Mouse (Mus musculus) midbrain, embryonic 12.5 days (tissue): ENCODE data around the gene Lep. TPM values are rescaled to one million over a fixed set of nuclear protein-coding genes. Genes with fewer than 3 reads are reported as not detected.

Experiments
- ATAC-seq: fragments of 200-750 bp; cut with Nextera tagmentation; 2 replicates; pipeline ENCODE4 v1.8.0; 2017; ENCODE audit warnings: low read depth, moderate TSS enrichment, moderate library complexity; ENCODE audit not compliant: low FRiP score
- H3K27ac ChIP-seq: fragments of 300-500 bp; sonication (generic); replicated peaks from 2 replicates; pipeline ENCODE4 v1.5.1; 2016; ENCODE audit warnings: mild to moderate bottlenecking
- H3K27me3 ChIP-seq: fragments of 300-500 bp; sonication (generic); 2 replicates; pipeline ENCODE4 v1.6.1; 2016; ENCODE audit warnings: mild to moderate bottlenecking
- H3K36me3 ChIP-seq: fragments of 300-500 bp; sonication (generic); 2 replicates; pipeline ENCODE4 v1.6.1; 2016
- H3K4me1 ChIP-seq: fragments of 300-500 bp; sonication (generic); 2 replicates; pipeline ENCODE4 v1.6.1; 2016
- H3K4me2 ChIP-seq: fragments of 300-500 bp; sonication (generic); replicated peaks from 2 replicates; pipeline ENCODE4 v1.6.1; 2016; ENCODE audit warnings: mild to moderate bottlenecking, moderate library complexity
- H3K4me3 ChIP-seq: fragments of 300-500 bp; sonication (generic); 2 replicates; pipeline ENCODE4 v1.5.1; 2016; ENCODE audit warnings: mild to moderate bottlenecking
- H3K9ac ChIP-seq: fragments of 300-500 bp; sonication (generic); replicated peaks from 2 replicates; pipeline ENCODE4 v1.6.1; 2016; ENCODE audit warnings: mild to moderate bottlenecking, moderate library complexity
- H3K9me3 ChIP-seq: fragments of 300-500 bp; sonication (generic); 2 replicates; pipeline ENCODE4 v1.6.1; 2016; ENCODE audit warnings: mild to moderate bottlenecking
- WGBS: fragments of 180-500 bp; shearing (Covaris S2); methylation state at CpG from one replicate; pipeline ENCODE4 v1.1.7; 2016; 5-methylcytosine and 5-hydroxymethylcytosine counted together
- polyA plus RNA-seq: library from polyadenylated mRNA; unstranded; fragments of >200 nt; fragmentation: Nextera tagmentation; extraction: Ambion mirVana; gene quantifications from 2 replicates; pipeline ENCODE4 v1.2.1, GENCODE M21; 2016

Gene Lep
- polyA plus RNA-seq, 1 experiment from 2014 or later = not detected

DNA sequence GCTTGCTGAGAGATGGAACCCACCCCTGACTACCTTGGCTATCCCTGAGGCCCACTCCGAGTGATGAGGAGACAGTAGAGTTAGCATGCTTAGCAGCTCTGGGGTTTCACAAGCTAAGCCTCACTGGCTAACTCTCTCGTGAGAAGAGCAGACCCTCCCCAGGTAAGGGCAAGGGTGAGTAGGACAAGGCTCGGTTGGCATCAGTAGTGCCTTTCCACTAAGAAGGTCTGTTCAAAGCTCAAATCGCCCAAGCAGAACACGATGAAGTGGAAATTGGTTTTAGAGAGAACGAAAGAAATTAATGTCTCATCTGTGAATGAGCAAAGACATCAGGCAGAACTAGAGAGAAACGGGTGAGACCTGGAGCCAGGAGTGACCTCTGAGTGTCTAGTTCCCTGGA lies 6.8 kb upstream of the Lep start:
- no peak for ATAC-seq
- Histone ChIP-seq H3K4me1 (peaks cover 8% of the 10 kb centered on the region; the same call in 1 of the 2 replicates), H3K9me3 (no peaks in the 10 kb centered on the region), H3K4me2 (no peak overlapping the region), H3K27me3 (no peaks in the 10 kb centered on the region), H3K9ac (no peak overlapping the region), H3K36me3 (no peaks in the 10 kb centered on the region), H3K4me3 (no peak overlapping the region), H3K27ac (no peak overlapping the region)
- 86% methylated on average over 7 of the region's 7 CpGs for WGBS

DNA sequence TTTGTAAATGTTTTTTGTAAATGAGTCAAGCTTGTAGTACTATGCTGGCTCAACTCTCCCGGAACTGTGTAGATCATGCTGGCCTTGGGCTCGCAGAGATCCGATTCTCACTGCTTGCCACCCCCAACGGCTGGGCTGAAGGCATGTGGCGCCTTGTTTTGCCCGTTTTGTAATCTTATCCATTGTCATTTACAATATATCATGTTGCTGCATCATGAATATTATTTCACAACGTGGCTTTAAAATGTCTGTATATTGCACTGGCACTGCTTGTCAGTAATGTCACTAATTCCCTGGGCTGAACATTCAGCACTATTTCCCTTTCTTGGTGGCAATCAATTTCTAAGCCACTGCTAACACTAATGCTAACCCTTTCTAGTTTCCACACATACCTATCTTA lies 3.6 kb upstream of the Lep start:
- no peak for ATAC-seq
- Histone ChIP-seq H3K9me3 (no peaks in the 10 kb centered on the region), H3K36me3 (no peaks in the 10 kb centered on the region), H3K4me2 (no peak overlapping the region), H3K4me1 (peaks cover 2% of the 10 kb centered on the region; the same call in 1 of the 2 replicates), H3K9ac (no peak overlapping the region), H3K27ac (no peak overlapping the region), H3K27me3 (no peaks in the 10 kb centered on the region), H3K4me3 (no peak overlapping the region)
- WGBS = 89% methylated on average over 7 of the region's 7 CpGs

DNA sequence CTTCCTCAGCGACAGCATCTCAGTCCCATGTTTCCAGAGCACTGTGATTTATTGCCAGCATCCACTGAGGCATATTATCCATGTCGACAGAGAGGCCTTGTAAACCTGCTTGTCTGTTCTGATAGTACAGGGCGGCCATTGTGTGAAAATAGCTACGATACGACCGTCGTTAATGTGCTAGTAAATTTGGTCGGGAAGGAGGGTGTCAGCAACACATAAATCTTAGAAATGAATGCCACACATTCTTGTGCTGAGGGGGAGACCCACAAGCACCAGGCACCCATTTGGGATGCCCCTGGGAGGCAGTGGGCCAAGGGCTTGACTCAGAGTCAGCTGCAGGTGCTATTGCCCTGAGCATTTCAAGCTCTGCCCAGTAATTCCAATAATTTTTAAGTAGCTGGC lies 6.4 kb downstream of the Lep start:
- Histone ChIP-seq H3K4me3 (no peak overlapping the region), H3K4me1 (no peaks in the 10 kb centered on the region), H3K4me2 (no peak overlapping the region), H3K27ac (no peak overlapping the region), H3K9ac (no peak overlapping the region), H3K27me3 (no peaks in the 10 kb centered on the region), H3K36me3 (no peaks in the 10 kb centered on the region), H3K9me3 (no peaks in the 10 kb centered on the region)
- WGBS = 93% methylated on average over 8 of the region's 8 CpGs
- ATAC-seq = no peak

DNA sequence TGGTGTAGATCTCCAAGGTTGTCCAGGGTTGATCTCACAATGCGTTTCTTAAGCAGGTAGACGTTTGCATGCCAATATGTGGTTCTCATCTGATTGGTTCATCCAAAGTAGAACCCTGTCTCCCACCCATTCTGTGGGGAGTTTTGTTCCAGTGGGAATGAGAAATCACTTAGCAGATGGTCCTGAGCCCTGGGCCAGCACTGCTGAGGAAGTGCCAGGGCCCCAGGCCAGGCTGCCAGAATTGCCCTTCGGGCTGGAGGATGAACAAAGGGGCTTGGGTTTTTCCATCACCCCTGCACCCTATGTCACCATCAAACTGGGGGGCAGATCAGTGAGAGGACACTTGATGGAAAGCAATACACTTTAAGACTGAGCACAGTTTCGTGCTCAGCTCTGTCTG lies 12.2 kb downstream of the Lep start:
- no peak overlapping the region for H3K27ac ChIP-seq
- H3K27me3 ChIP-seq = no peaks in the 10 kb centered on the region
- H3K36me3 ChIP-seq = no peaks in the 10 kb centered on the region
- WGBS = 86% methylated on average over 4 of the region's 4 CpGs
- no peaks in the 10 kb centered on the region for H3K4me1 ChIP-seq
- H3K9ac ChIP-seq = no peak overlapping the region
- no peaks in the 10 kb centered on the region for H3K9me3 ChIP-seq
- no peak overlapping the region for H3K4me2 ChIP-seq
- no peak for ATAC-seq
- no peak overlapping the region for H3K4me3 ChIP-seq

DNA sequence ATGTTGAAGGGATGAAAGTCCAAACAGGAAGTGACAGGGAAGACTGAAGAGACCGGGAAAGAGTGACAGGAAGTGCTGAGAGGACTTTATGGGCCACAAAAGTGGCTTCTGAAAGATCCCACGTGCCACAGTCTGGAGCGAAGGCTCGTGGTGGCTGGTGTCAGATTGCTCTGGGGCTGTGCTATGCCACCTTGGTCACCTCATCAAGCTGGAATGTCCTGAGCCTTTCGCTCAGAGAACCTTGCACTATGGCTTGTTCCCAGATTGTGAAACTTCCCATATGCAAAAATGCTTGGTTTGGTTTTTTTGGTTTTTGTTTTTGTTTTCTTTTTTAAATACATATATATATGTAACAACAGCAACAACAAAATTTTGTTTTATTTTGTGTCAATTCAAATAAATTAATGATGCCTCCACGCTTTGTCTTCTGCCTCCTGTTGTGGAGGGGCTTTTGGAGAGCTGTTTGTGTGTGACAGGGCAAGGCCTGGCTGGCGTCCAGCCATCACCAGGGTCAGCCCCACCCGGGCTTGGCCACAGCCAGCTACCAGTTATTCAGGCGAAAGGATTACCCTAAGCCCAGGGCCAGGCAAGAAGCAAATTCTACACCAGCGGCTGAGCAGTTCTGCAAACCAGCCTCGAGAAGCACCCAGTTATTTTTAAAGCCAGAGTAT lies 13.6 kb downstream of the Lep start:
- H3K9ac ChIP-seq = no peak overlapping the region
- H3K27me3 ChIP-seq = no peaks in the 10 kb centered on the region
- 70% methylated on average over 11 of the region's 11 CpGs for WGBS
- no peak for ATAC-seq
- H3K27ac ChIP-seq = no peak overlapping the region
- no peak overlapping the region for H3K4me2 ChIP-seq
- no peak overlapping the region for H3K4me3 ChIP-seq
- no peaks in the 10 kb centered on the region for H3K36me3 ChIP-seq
- no peaks in the 10 kb centered on the region for H3K9me3 ChIP-seq
- H3K4me1 ChIP-seq = no peaks in the 10 kb centered on the region

DNA sequence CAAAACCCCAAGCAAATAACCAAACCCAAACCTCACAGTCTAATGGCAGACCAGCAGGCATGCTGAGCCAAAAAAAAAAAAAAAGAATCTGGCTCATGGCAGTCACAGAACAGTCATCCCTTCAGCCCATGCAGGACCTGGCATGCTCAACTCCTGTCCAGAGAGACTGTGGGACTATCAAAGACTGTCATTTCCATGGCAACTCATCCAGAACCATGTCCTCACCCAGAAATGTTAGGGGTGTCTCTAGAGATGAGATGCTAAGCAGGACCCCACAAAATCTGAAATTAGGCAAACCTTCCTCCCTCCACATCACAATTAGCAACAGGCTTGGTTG lies 14.1 kb downstream of the Lep start:
- no peak for ATAC-seq
- H3K9ac ChIP-seq = no peak overlapping the region

DNA sequence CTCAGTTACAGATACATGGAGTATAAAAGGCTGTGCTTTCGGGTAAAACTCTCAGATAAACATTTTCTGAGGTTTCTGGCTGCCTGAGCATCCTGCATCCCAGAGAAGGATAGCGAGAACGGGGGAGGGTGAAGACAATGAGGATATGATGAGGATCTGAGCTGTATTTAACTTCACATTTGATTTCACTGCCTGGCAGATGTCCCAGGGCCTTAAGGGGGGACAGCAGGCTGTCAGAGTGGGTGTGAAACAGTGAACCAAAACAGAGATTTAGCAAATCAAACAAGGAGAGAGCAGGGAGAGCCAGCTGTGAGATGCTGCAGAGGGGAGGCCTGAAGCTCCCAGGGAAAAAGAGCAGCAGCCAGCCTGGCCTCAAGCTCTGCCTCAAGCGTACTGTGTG lies 19.3 kb downstream of the Lep start:
- Histone ChIP-seq H3K27me3 (no peaks in the 10 kb centered on the region), H3K9ac (no peak overlapping the region), H3K36me3 (no peaks in the 10 kb centered on the region), H3K4me2 (no peak overlapping the region), H3K27ac (no peak overlapping the region), H3K9me3 (no peaks in the 10 kb centered on the region), H3K4me3 (no peak overlapping the region), H3K4me1 (no peaks in the 10 kb centered on the region)
- WGBS = 68% methylated on average over 4 of the region's 4 CpGs
- ATAC-seq = no peak

More for the DNA sequence above, 14.1 kb downstream of the Lep start:
- Histone ChIP-seq H3K9me3 (no peaks in the 10 kb centered on the region), H3K36me3 (no peaks in the 10 kb centered on the region), H3K4me3 (no peak overlapping the region), H3K27me3 (no peaks in the 10 kb centered on the region), H3K27ac (no peak overlapping the region), H3K4me1 (no peaks in the 10 kb centered on the region), H3K4me2 (no peak overlapping the region)

DNA sequence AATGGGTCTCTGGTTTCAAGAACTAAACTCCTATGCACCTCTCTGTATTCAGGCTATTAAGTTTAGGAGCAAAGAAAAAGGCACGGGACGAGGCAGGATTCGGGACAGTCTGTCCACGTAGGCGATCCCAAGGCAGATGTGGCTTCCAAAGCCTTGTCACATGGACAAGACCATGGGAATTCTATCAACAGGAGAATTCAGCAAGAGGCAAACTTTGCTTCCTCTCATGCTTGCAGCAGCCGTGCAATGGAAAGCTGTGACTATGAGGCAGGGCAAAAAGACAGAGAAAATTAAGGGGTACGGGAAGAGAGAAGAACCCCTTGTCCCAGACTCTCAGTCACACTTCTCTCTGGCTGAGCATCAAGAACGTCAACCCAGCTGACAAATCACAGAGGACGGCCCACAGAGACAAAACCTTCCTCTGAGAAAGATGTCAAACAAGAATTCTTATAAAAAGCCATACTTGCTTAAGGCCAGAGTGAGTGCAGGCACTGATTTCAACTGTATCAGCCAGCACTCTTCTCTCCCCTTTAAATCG lies 21.9 kb downstream of the Lep start:
- Histone ChIP-seq H3K9ac (no peak overlapping the region), H3K27ac (no peak overlapping the region), H3K36me3 (no peaks in the 10 kb centered on the region), H3K4me3 (no peak overlapping the region), H3K4me2 (no peak overlapping the region), H3K27me3 (no peaks in the 10 kb centered on the region), H3K9me3 (no peaks in the 10 kb centered on the region), H3K4me1 (no peaks in the 10 kb centered on the region)
- WGBS = 85% methylated on average over 10 of the region's 10 CpGs
- no peak for ATAC-seq

DNA sequence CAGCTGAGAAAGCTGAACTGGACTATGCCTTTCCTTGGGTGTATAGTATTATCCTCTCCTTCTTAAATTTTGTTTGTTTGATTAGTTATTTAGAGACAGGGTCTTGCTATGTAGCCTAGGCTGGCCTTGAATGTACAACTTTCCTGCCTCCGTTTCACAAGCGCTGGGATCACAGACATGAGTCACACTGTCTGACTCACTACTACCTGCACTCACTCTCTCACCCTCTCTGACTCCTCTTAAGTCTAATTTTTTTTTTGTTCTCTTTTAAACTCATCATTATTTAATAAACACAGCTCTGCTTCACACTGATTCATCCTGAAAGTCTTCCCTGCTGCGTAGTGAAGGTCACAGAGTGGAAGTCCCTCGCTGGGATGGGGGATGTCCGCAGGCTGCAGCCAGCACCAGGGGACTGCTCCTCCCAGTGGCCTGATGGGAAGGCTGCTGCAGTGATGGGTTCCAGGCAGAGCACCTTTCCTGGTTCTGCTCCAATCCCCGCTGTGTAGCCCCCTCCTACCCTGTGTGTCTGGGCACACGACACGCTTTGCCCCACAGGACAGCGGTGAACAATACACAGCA lies 22.8 kb downstream of the Lep start:
- H3K9ac ChIP-seq = no peak overlapping the region
- ATAC-seq = no peak
- no peaks in the 10 kb centered on the region for H3K27me3 ChIP-seq
- no peaks in the 10 kb centered on the region for H3K9me3 ChIP-seq
- H3K27ac ChIP-seq = no peak overlapping the region
- H3K36me3 ChIP-seq = no peaks in the 10 kb centered on the region
- WGBS = 47% methylated on average over 9 of the region's 9 CpGs
- no peaks in the 10 kb centered on the region for H3K4me1 ChIP-seq
- no peak overlapping the region for H3K4me3 ChIP-seq
- H3K4me2 ChIP-seq = no peak overlapping the region

DNA sequence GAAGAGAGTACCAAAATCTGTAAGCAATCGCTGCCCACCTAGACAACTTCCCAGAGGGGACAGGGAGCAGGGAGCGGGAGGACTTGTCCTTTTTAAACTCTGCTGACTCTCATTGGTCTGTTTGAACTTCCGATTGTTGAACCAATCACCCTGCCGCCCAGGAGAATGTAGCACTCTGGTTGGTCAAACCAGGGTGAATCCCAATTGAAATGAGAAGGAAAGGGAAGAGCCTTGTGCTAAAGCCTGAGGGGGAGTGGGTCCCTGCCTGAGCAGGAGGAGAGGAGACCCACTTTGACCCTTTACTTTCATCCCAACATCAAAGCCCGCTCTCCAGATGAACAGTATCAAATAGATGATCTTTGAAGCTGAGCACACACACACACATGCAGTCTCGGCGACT lies 24.4 kb downstream of the Lep start:
- ATAC-seq = no peak
- Histone ChIP-seq H3K36me3 (no peaks in the 10 kb centered on the region), H3K4me2 (no peak overlapping the region), H3K9me3 (no peaks in the 10 kb centered on the region), H3K4me3 (no peak overlapping the region), H3K27me3 (no peaks in the 10 kb centered on the region), H3K9ac (no peak overlapping the region), H3K4me1 (no peaks in the 10 kb centered on the region), H3K27ac (no peak overlapping the region)
- 59% methylated on average over 7 of the region's 7 CpGs for WGBS

DNA sequence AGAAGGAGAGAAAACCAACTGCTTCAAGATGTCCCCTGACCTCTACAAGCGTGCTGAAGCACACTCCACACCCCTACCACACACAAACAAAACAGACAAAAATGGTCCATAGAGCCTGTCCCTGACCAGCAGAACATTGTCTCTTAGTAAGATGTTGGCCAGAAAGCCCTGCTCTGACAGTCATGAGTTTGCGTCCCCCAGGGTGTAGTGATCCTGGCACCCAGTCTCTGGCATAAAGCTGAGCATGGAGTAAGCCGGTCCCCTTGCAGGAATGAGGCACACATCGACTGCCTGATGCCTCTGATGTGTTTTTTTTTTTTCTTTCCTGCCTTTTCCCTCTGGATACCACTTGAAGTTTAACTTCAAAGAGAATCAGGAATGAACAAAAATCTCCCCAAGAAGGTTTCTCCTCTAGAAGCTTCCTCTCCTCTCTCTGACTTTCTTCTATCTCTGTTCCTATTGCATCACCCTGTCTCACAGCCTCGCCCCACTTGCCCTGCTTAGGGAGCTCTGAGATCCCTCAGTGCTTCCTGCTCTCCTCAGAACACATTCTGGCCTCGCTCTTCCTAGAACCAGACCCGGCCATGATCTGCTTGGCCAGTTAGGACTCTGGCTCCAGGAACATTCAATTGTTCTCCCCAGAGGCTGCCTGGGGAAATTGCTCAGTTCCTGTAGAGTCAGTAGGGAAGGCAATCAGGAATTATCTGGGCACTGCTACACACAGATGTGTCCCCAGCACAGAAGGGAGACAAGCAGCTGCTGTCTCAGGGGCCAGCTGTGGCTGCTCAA lies 28.1 kb downstream of the Lep start:
- H3K36me3 ChIP-seq = no peaks in the 10 kb centered on the region
- H3K4me2 ChIP-seq = no peak overlapping the region
- 81% methylated on average over 7 of the region's 7 CpGs for WGBS
- no peak for ATAC-seq
- 0 out of 2 replicates have a peak, but pooled peaks cover 3% of the 10 kb centered on the region for H3K27me3 ChIP-seq
- H3K9me3 ChIP-seq = 0 out of 2 replicates have a peak, but pooled peaks cover 4% of the 10 kb centered on the region
- H3K9ac ChIP-seq = no peak overlapping the region
- no peak overlapping the region for H3K4me3 ChIP-seq
- no peaks in the 10 kb centered on the region for H3K4me1 ChIP-seq
- no peak overlapping the region for H3K27ac ChIP-seq

DNA sequence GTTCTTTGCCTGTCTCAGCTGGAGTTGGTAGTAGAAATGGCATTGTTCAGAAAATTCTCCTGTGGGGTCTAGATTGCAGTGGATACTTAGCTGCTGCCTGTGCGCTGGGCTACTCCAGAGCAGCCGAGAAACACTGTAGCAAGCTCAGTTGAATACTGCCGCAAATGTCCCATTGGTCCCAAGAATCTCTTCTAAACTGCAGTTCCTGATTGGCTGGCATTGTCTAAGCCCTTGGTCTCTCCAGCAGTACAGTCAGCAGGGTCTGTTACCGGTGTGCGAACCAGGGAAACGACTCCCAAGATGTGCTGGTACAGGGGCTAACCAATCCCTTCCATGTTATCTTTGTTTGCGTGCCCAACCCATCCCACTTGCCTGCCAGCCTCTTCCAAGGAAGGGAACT lies 32.2 kb downstream of the Lep start:
- Histone ChIP-seq H3K4me1 (no peaks in the 10 kb centered on the region), H3K4me2 (no peak overlapping the region), H3K4me3 (no peak overlapping the region), H3K27ac (no peak overlapping the region), H3K9me3 (0 out of 2 replicates have a peak, but pooled peaks cover 4% of the 10 kb centered on the region), H3K36me3 (no peaks in the 10 kb centered on the region), H3K27me3 (0 out of 2 replicates have a peak, but pooled peaks cover 3% of the 10 kb centered on the region), H3K9ac (no peak overlapping the region)
- 86% methylated on average over 7 of the region's 7 CpGs for WGBS
- ATAC-seq = no peak
